In the genomic region with DNA sequence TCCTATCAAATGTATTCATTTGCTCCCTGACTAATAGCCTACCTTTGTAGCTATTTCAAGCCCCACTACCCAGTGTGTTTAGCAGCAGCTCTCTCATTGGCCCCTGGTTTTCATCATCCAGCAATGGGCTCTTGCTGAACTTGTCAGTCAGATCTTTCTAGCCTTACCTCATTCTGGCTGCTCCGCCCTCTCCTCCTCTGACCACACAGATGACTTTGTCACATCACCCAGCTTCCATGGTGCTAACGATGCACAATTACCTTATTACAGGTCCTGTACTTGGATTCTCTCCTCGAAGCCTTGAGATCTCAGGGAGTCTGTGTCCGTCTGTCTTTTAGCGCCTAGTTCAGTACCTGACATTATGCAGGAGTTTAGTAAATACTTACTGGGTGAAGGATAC, we compare ENCODE assay signal across 32 mouse cellular contexts.
"Had no signal": no experiment of that assay in that cellular context is flagged by ENCODE, and none has a peak within 500 bp of the region (broad histone marks: within the 10 kb centered on the region; RNA-seq: fewer than 3 reads in every experiment).

No protein-coding gene starts in this region.

- H3K4me2 ChIP-seq: limb, embryonic 12.5 days; limb, embryonic 13.5 days; limb, embryonic 15.5 days; liver, embryonic 11.5 days; liver, embryonic 12.5 days; liver, embryonic 13.5 days; liver, embryonic 15.5 days; lung, embryonic 14.5 days; lung, embryonic 15.5 days; midbrain, embryonic 11.5 days; midbrain, embryonic 12.5 days; midbrain, embryonic 13.5 days; midbrain, embryonic 15.5 days; neural tube, embryonic 12.5 days had no signal

- H3K4me1 ChIP-seq: limb, embryonic 10.5 days; limb, embryonic 12.5 days; limb, embryonic 13.5 days; limb, embryonic 15.5 days; liver, embryonic 12.5 days; liver, embryonic 13.5 days; liver, embryonic 15.5 days; lung, embryonic 15.5 days; megakaryocyte, embryonic 14.5 days; midbrain, embryonic 10.5 days; midbrain, embryonic 12.5 days; midbrain, embryonic 13.5 days; midbrain, embryonic 15.5 days; neural tube, embryonic 12.5 days had no signal

- H3K9ac ChIP-seq: limb, embryonic 12.5 days; limb, embryonic 13.5 days; limb, embryonic 15.5 days; liver, embryonic 12.5 days; liver, embryonic 13.5 days; liver, embryonic 14.5 days; liver, embryonic 15.5 days; liver, postnatal 0 days; lung, embryonic 14.5 days; lung, embryonic 15.5 days; midbrain, embryonic 12.5 days; midbrain, embryonic 13.5 days; midbrain, embryonic 15.5 days; neural tube, embryonic 12.5 days had no signal

- H3K36me3 ChIP-seq: limb, embryonic 10.5 days; limb, embryonic 12.5 days; limb, embryonic 13.5 days; limb, embryonic 15.5 days; liver, embryonic 12.5 days; liver, embryonic 13.5 days; liver, embryonic 15.5 days; lung, embryonic 15.5 days; midbrain, embryonic 10.5 days; midbrain, embryonic 12.5 days; midbrain, embryonic 13.5 days; midbrain, embryonic 15.5 days; neural tube, embryonic 12.5 days had no signal

- H3K9me3 ChIP-seq: limb, embryonic 10.5 days; limb, embryonic 15.5 days; liver, embryonic 12.5 days; liver, embryonic 13.5 days; liver, embryonic 15.5 days; lung, embryonic 15.5 days; midbrain, embryonic 12.5 days; midbrain, embryonic 13.5 days; midbrain, embryonic 15.5 days; neural tube, embryonic 12.5 days had no signal

- H3K27me3 ChIP-seq: limb, embryonic 12.5 days; limb, embryonic 13.5 days; limb, embryonic 15.5 days; liver, embryonic 12.5 days; liver, embryonic 13.5 days; liver, embryonic 15.5 days; lung, embryonic 15.5 days; megakaryocyte, embryonic 14.5 days; midbrain, embryonic 12.5 days; midbrain, embryonic 13.5 days; midbrain, embryonic 15.5 days; neural tube, embryonic 12.5 days had no signal

- ATAC-seq: liver, embryonic 12.5 days; liver, postnatal 0 days; lung, postnatal 0 days; midbrain, embryonic 13.5 days; midbrain, embryonic 15.5 days; midbrain, embryonic 16.5 days had no signal

- H3K4me3 ChIP-seq: limb, embryonic 10.5 days; limb, embryonic 12.5 days; limb, embryonic 13.5 days; limb, embryonic 15.5 days; liver, embryonic 12.5 days; liver, embryonic 13.5 days; liver, embryonic 15.5 days; lung, embryonic 15.5 days; megakaryocyte, embryonic 14.5 days; midbrain, embryonic 10.5 days; midbrain, embryonic 12.5 days; midbrain, embryonic 13.5 days; midbrain, embryonic 15.5 days; myocyte; neural tube, embryonic 12.5 days had no signal

- H3K27ac ChIP-seq: limb, embryonic 10.5 days; limb, embryonic 12.5 days; limb, embryonic 13.5 days; limb, embryonic 15.5 days; liver, embryonic 12.5 days; liver, embryonic 13.5 days; liver, embryonic 14.5 days; liver, embryonic 15.5 days; lung, embryonic 15.5 days; macrophage; midbrain, embryonic 10.5 days; midbrain, embryonic 12.5 days; midbrain, embryonic 13.5 days; midbrain, embryonic 15.5 days; neural tube, embryonic 12.5 days had no signal

- DNase-seq: left cerebral cortex, postnatal 4 days; liver; liver, embryonic 13.5 days; liver, postnatal 0 days; lung, adult 18-20 months; lung, adult 2 months; lung, embryonic 14.5 days; lung, postnatal 10 days; lung, postnatal 14 days; lung, postnatal 36 days; lung, postnatal 4 days; midbrain, embryonic 14.5 days had no signal
